Mouse (Mus musculus) MEL (cell line): ENCODE data around the gene 1600014C10Rik. TPM values are rescaled to one million over a fixed set of nuclear protein-coding genes. Genes with fewer than 3 reads are reported as not detected.

Experiments
- DNase-seq: peaks from one replicate; pipeline ENCODE4 v3.0.0; 2011; ENCODE audit warnings: low read depth, low spot score
- H3K27ac ChIP-seq: 2 replicates; pipeline ENCODE4 v1.5.1; 2012; ENCODE audit warnings: low read depth, mild to moderate bottlenecking, control low read depth, low read length, moderate library complexity; ENCODE audit not compliant: control insufficient read depth
- H3K27me3 ChIP-seq, 2 experiments: fragments of 150-350 bp in 1 of 2; sonication (generic) in 1 of 2; 2 replicates each; pipeline ENCODE4 v1.6.1; 2012; ENCODE audit warnings: low read length in 2 of 2, mild to moderate bottlenecking in 2 of 2, improper control_type of control experiment in 1 of 2, moderate library complexity in 1 of 2; ENCODE audit not compliant: insufficient read depth in 2 of 2, control insufficient read depth in 1 of 2
- H3K36me3 ChIP-seq, 2 experiments: 2 replicates each; pipeline ENCODE4 v1.6.1; 2012 to 2014; ENCODE audit warnings: low read length in 2 of 2, improper control_type of control experiment in 1 of 2, inconsistent platforms in 1 of 2, mild to moderate bottlenecking in 1 of 2; ENCODE audit not compliant: insufficient read depth in 2 of 2, control insufficient read depth in 1 of 2
- H3K4me1 ChIP-seq, 2 experiments: fragments of 150-350 bp in 1 of 2; sonication (generic) in 1 of 2; 2 replicates each; pipeline ENCODE4 v1.6.1; 2012; ENCODE audit warnings: low read length in 2 of 2, improper control_type of control experiment in 1 of 2, mild to moderate bottlenecking in 1 of 2; ENCODE audit not compliant: insufficient read depth in 2 of 2, control insufficient read depth in 1 of 2
- H3K4me3 ChIP-seq, 2 experiments: fragments of 150-350 bp in 1 of 2; sonication (generic) in 1 of 2; 2 replicates each; pipeline ENCODE4 v1.5.1; 2012; ENCODE audit warnings: low read depth in 2 of 2, low read length in 2 of 2, mild to moderate bottlenecking in 2 of 2, moderate library complexity in 2 of 2, control low read depth in 1 of 2, improper control_type of control experiment in 1 of 2; ENCODE audit not compliant: control insufficient read depth in 1 of 2, insufficient read depth in 1 of 2
- H3K79me2 ChIP-seq: 2 replicates; pipeline ENCODE4 v1.6.1; 2012; ENCODE audit warnings: mild to moderate bottlenecking, low read length, moderate library complexity; ENCODE audit not compliant: control insufficient read depth, poor library complexity, insufficient read depth
- H3K9ac ChIP-seq: 2 replicates; pipeline ENCODE4 v1.6.1; 2012; ENCODE audit warnings: low read depth, mild to moderate bottlenecking, control low read depth, low read length, moderate library complexity; ENCODE audit not compliant: control insufficient read depth, poor library complexity, severe bottlenecking
- H3K9me3 ChIP-seq: fragments of 150-350 bp; sonication (generic); replicated peaks from 2 replicates; pipeline ENCODE4 v1.6.1; 2012; ENCODE audit warnings: mild to moderate bottlenecking, low read length, improper control_type of control experiment, moderate library complexity; ENCODE audit not compliant: insufficient read depth
- BHLHE40 ChIP-seq: IDR thresholded peaks from 2 replicates; pipeline ENCODE4 v1.6.1; 2012; ENCODE audit warnings: low read depth, mild to moderate bottlenecking, inconsistent platforms, low read length, improper control_type of control experiment, borderline replicate concordance
- CHD1 ChIP-seq: IDR thresholded peaks from 2 replicates; pipeline ENCODE4 v1.6.1; 2012; ENCODE audit warnings: low read depth, mild to moderate bottlenecking, inconsistent platforms, low read length, improper control_type of control experiment
- CTCF ChIP-seq, 3 experiments: IDR thresholded peaks in 2 of 3; conservative IDR thresholded peaks in 1 of 3; 2 replicates each; pipeline ENCODE4 v1.5.1; 2011 to 2012; ENCODE audit warnings: low read length in 3 of 3, low read depth in 2 of 3, mild to moderate bottlenecking in 2 of 3, improper control_type of control experiment in 1 of 3, inconsistent platforms in 1 of 3, mixed read lengths in 1 of 3, moderate library complexity in 1 of 3; ENCODE audit not compliant: control insufficient read depth in 1 of 3, insufficient read depth in 1 of 3, poor library complexity in 1 of 3, severe bottlenecking in 1 of 3
- ELF1 ChIP-seq: IDR thresholded peaks from 2 replicates; pipeline ENCODE4 v1.6.1; 2014; ENCODE audit warnings: low read depth, mild to moderate bottlenecking, inconsistent platforms, low read length, improper control_type of control experiment, moderate library complexity
- EP300 ChIP-seq, 2 experiments: IDR thresholded peaks; 2 replicates each; pipeline ENCODE4 v1.6.1; 2011; ENCODE audit warnings: improper control_type of control experiment in 2 of 2, low read length in 2 of 2, low read depth in 1 of 2, mild to moderate bottlenecking in 1 of 2
- GABPA ChIP-seq: IDR thresholded peaks from 2 replicates; pipeline ENCODE4 v1.6.1; 2012; ENCODE audit warnings: low read depth, mild to moderate bottlenecking, inconsistent platforms, low read length, improper control_type of control experiment, moderate library complexity
- JUND ChIP-seq: IDR thresholded peaks from 2 replicates; pipeline ENCODE4 v1.6.1; 2011; ENCODE audit warnings: low read depth, mild to moderate bottlenecking, improper control_type of control experiment, low read length
- KAT2A ChIP-seq: conservative IDR thresholded peaks from 2 replicates; pipeline ENCODE4 v1.6.1; 2012; ENCODE audit warnings: low read depth, low read length, improper control_type of control experiment, inconsistent platforms
- MAFK ChIP-seq: IDR thresholded peaks from 2 replicates; pipeline ENCODE4 v1.6.1; 2011; ENCODE audit warnings: low read depth, mild to moderate bottlenecking, low read length, improper control_type of control experiment, borderline replicate concordance
- MYC ChIP-seq: IDR thresholded peaks from 2 replicates; pipeline ENCODE4 v1.6.1; 2011; ENCODE audit warnings: low read depth, mild to moderate bottlenecking, low read length, improper control_type of control experiment, moderate library complexity
- NELFE ChIP-seq: IDR thresholded peaks from 2 replicates; pipeline ENCODE4 v1.6.1; 2011; ENCODE audit warnings: low read depth, low read length, improper control_type of control experiment
- SIN3A ChIP-seq: IDR thresholded peaks from 2 replicates; pipeline ENCODE4 v1.6.1; 2012; ENCODE audit warnings: low read length, improper control_type of control experiment, inconsistent platforms
- TBP ChIP-seq: IDR thresholded peaks from 2 replicates; pipeline ENCODE4 v1.8.0; 2011; ENCODE audit warnings: low read depth, low read length, improper control_type of control experiment
- TCF12 ChIP-seq: IDR thresholded peaks from 2 replicates; pipeline ENCODE4 v1.6.1; 2014; ENCODE audit warnings: low read depth, mild to moderate bottlenecking, inconsistent platforms, low read length, improper control_type of control experiment, moderate library complexity
- UBTF ChIP-seq: IDR thresholded peaks from 2 replicates; pipeline ENCODE4 v1.6.1; 2012; ENCODE audit warnings: low read depth, mild to moderate bottlenecking, inconsistent platforms, low read length, improper control_type of control experiment, moderate library complexity, borderline replicate concordance; ENCODE audit not compliant: insufficient read depth
- ZKSCAN1 ChIP-seq: IDR thresholded peaks from 2 replicates; pipeline ENCODE4 v1.6.1; 2012; ENCODE audit warnings: low read depth, mild to moderate bottlenecking, inconsistent platforms, low read length, improper control_type of control experiment, moderate library complexity
- ZNF384 ChIP-seq: IDR thresholded peaks from 2 replicates; pipeline ENCODE4 v1.6.1; 2012; ENCODE audit warnings: low read depth, mild to moderate bottlenecking, inconsistent platforms, low read length, improper control_type of control experiment
- polyA plus RNA-seq, 2 experiments: library from polyadenylated mRNA; stranded (reverse) in 1 of 2; unstranded in 1 of 2; fragments of >175 nt in 1 of 2; fragments of >200 nt in 1 of 2; gene quantifications; 2 replicates each; pipeline versions ENCODE4 v1.2.1 to v1.2.4; 2012; ENCODE audit warnings: low replicate concordance in 2 of 2, low read depth in 1 of 2; ENCODE audit not compliant: insufficient read length in 2 of 2, insufficient read depth in 1 of 2, missing spikeins in 1 of 2
- total RNA-seq: library from RNA; depleted of rRNA; stranded (reverse); fragments of 300-350 nt; gene quantifications from 2 replicates; pipeline ENCODE4 v1.2.3, GENCODE M21; 2012

The 1600014C10Rik gene
- total and polyA plus RNA-seq, 3 experiments, result 10.2 to 14.7 TPM; not detected in 1

GRCm38 (mm10) chr7:38205801-38206200 is 22.8 kb downstream of the 1600014C10Rik start:
- Histone ChIP-seq H3K9me3 (no peaks in the 10 kb centered on the region), H3K79me2 (no peaks in the 10 kb centered on the region), H3K36me3 (no peaks in the 10 kb centered on the region), H3K4me1 (no peaks in the 10 kb centered on the region), H3K4me3 (no peak overlapping the region), H3K27me3 (no peaks in the 10 kb centered on the region; a peak in 1 of 4 replicates)
- TF ChIP-seq TCF12 (no peak), ELF1 (no peak), GABPA (no peak), CTCF (IDR thresholded peaks at IDR 0.05 in 2 of 3, conservative IDR thresholded peaks at IDR 0.05 in 1 of 3; ENCODE audit: control insufficient read depth in 1 of 3, insufficient read depth in 1 of 3, low read depth in 2 of 3, low read length in 3 of 3, poor library complexity in 1 of 3, severe bottlenecking in 1 of 3) (no peak), JUND (no peak), MAFK (no peak), UBTF (no peak), SIN3A (no peak), ZNF384 (no peak), BHLHE40 (no peak), MYC (no peak)
- TF ChIP-seq, all 39 proteins: peak for 0
- no peak overlapping the region for H3K27ac ChIP-seq
- H3K9ac ChIP-seq, result no peak overlapping the region
- DNase-seq, result no peak

- Histone ChIP-seq H3K4me3 (no peak overlapping the region), H3K9ac (no peak overlapping the region), H3K27me3 (no peaks in the 10 kb centered on the region; a peak in 1 of 4 replicates), H3K79me2 (no peaks in the 10 kb centered on the region), H3K27ac (no peak overlapping the region), H3K4me1 (no peaks in the 10 kb centered on the region), H3K9me3 (no peaks in the 10 kb centered on the region), H3K36me3 (no peaks in the 10 kb centered on the region)
- no peak for DNase-seq
- TF ChIP-seq TBP (no peak), ZKSCAN1 (no peak), MAFK (no peak)
Observed at GRCm38 (mm10) chr7:38206564-38206963, 23.5 kb downstream of the 1600014C10Rik start.

- no peaks in the 10 kb centered on the region for H3K4me1 ChIP-seq
- H3K4me3 ChIP-seq, result no peak overlapping the region
Observed at GRCm38 (mm10) chr7:38208969-38209368, 26.0 kb downstream of the 1600014C10Rik start.

More at GRCm38 (mm10) chr7:38208969-38209368, 26.0 kb downstream of the 1600014C10Rik start:
- no peak for DNase-seq
- H3K36me3 ChIP-seq, result no peaks in the 10 kb centered on the region
- no peak overlapping the region for H3K9ac ChIP-seq
- no peak overlapping the region for H3K27ac ChIP-seq
- no peak for TF ChIP-seq KAT2A
- no peak for TF ChIP-seq GABPA
- no peak for TF ChIP-seq CHD1
- no peak for TF ChIP-seq NELFE
- TF ChIP-seq EP300 (IDR thresholded peaks at IDR 0.05; ENCODE audit: low read depth in 1 of 2, low read length in 2 of 2), result no peak
- no peaks in the 10 kb centered on the region for H3K79me2 ChIP-seq
- no peaks in the 10 kb centered on the region for H3K27me3 ChIP-seq
- H3K9me3 ChIP-seq, result no peaks in the 10 kb centered on the region
